Mouse (Mus musculus): ENCODE results near the gene Dmpk. TPM values are rescaled to one million over a fixed set of nuclear protein-coding genes. Genes with fewer than 3 reads are reported as not detected.

The Dmpk gene
- polyA plus RNA-seq (2016; fragmentation: Nextera tagmentation; extraction: Ambion mirVana) = 13.4 and 14.6 TPM in 2 replicates

DNA sequence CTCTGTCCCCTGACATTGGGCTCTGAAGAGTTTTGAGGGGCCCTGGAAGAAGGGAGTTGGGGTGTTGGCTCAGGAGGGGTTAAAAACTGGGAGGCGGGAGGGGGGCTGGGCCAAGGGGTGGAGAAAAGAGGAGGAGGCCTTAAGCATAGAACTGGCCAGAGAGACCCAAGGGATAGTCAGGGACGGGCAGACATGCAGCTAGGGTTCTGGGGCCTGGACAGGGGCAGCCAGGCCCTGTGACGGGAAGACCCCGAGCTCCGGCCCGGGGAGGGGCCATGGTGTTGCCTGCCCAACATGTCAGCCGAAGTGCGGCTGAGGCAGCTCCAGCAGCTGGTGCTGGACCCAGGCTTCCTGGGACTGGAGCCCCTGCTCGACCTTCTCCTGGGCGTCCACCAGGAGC, at the start of gene Dmpk:
Gene Dmpk (plus strand): TSS at position 149 of the 400 bp plus-strand sequence.
- no peak for ATAC-seq (ENCODE audit: low FRiP score)
- Histone ChIP-seq H3K9me3 (replicated peaks) (no peaks in the 10 kb centered on the region), H3K9ac (no peak within 1 kb of the TSS), H3K4me2 (replicated peaks) (no peak within 1 kb of the TSS), H3K4me3 (no peak within 1 kb of the TSS), H3K27me3 (peaks cover 5% of the 10 kb centered on the region), H3K36me3 (peaks cover 71% of the 10 kb centered on the region), H3K27ac (0 out of 2 replicates have a peak within 1 kb of the TSS, but pooled peaks have one; percentile 4), H3K4me1 (peaks cover 42% of the 10 kb centered on the region)
- WGBS = 46% methylated on average over 10 of the region's 10 CpGs

DNA sequence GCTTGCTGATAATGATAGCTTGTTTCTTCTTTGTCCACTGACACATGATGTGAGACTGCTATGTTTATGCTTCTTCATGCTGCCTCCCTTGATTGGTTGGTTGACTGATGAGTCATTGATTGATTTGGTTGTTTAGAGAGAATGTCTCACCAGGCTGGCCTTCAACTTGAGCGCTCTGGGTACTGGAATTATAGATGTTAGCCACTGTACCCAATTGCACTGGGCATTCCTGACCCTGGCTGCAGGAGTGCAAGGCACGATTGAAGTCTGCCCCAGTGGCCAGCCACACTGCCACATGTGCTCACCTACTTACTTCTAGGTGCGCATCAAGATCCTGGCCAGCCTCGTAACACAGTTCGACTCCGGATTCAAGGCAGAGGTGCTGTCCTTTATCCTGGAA, 39.0 kb upstream of the Dmpk start:
- Histone ChIP-seq H3K27ac (no peak overlapping the region), H3K36me3 (peaks cover 99% of the 10 kb centered on the region), H3K9ac (no peak overlapping the region), H3K27me3 (no peaks in the 10 kb centered on the region), H3K4me1 (no peaks in the 10 kb centered on the region), H3K4me2 (replicated peaks) (no peak overlapping the region), H3K9me3 (replicated peaks) (no peaks in the 10 kb centered on the region), H3K4me3 (no peak overlapping the region)
- WGBS = 97% methylated on average over 6 of the region's 6 CpGs
- no peak for ATAC-seq (ENCODE audit: low FRiP score)

DNA sequence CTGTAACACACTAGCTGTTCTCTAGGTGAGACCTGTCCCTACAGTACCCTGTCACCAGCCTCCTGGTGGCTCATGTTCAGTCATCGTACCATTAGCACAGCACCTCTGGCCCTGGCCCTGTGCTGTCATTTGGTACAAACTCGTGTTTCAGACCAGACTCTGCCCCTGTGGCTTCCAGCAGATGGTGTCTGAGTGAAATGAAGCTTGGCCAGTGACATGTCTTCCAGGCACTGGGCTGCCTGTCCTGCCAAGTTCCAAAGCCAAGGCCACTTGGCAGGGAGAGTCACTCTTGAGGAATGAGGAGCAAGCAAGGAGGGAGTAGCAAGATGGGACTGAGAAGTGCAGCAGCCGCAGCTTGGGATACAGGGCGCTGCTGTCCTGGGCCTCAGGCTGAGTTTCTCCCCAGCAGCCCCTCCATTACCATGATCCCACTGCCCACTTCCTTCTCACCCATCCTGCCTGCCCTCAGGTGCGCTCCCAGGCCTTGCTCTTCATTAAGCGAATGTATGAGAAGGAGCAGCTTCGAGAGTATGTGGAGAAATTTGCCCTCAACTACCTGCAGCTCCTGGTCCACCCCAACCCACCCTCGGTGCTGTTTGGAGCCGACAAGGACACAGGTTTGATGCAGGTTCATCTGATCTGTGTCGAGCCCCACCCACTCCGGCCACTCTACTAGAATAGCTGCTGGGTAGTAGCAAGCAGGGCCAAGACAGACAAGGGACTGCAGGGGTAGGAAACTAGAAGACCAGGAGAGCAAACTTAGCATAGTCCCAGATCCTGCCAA, 37.2 kb upstream of the Dmpk start:
- no peaks in the 10 kb centered on the region for H3K4me1 ChIP-seq
- H3K27ac ChIP-seq = no peak overlapping the region
- no peak overlapping the region for H3K4me3 ChIP-seq
- ATAC-seq (ENCODE audit: low FRiP score) = peak; percentile 19; the same call in 1 of the 2 replicates
- H3K36me3 ChIP-seq = peaks cover 99% of the 10 kb centered on the region
- no peak overlapping the region for H3K9ac ChIP-seq
- 93% methylated on average over 11 of the region's 11 CpGs for WGBS
- H3K9me3 ChIP-seq (replicated peaks) = no peaks in the 10 kb centered on the region
- H3K27me3 ChIP-seq = no peaks in the 10 kb centered on the region
- no peak overlapping the region for H3K4me2 ChIP-seq (replicated peaks)

DNA sequence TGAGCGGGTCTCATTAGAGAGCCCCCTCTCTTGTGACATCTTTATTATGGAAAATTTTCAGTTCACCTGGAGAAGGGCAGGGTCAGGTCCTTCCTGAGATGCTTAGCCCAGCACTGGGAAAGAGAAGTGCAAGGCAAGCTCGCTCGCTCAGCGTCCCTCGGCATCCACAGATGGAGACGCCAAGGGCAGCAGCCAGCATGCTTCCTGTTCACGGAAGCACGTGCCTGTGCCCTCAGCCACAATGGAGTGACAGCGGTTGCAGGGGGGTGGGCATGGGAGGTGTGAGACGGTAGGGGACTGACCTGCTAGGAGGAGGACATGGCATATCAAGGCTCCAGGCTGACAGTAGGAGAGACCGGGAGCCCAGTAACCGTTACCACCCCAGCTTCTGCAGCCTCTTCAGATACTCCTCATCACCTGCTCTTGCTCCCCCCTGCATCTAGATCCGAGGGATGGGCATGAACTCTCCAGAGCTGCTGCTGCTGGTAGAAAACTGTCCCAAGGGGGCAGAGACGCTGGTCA, 35.6 kb upstream of the Dmpk start:
- H3K27me3 ChIP-seq = no peaks in the 10 kb centered on the region
- no peak overlapping the region for H3K27ac ChIP-seq
- H3K4me2 ChIP-seq (replicated peaks) = no peak overlapping the region
- H3K36me3 ChIP-seq = peaks cover 98% of the 10 kb centered on the region
- H3K4me1 ChIP-seq = no peaks in the 10 kb centered on the region
- WGBS = 91% methylated on average over 14 of the region's 14 CpGs
- no peak overlapping the region for H3K4me3 ChIP-seq
- peak overlapping the region; percentile 2; the same call in 1 of the 2 replicates for H3K9ac ChIP-seq
- no peak for ATAC-seq (ENCODE audit: low FRiP score)
- H3K9me3 ChIP-seq (replicated peaks) = no peaks in the 10 kb centered on the region

DNA sequence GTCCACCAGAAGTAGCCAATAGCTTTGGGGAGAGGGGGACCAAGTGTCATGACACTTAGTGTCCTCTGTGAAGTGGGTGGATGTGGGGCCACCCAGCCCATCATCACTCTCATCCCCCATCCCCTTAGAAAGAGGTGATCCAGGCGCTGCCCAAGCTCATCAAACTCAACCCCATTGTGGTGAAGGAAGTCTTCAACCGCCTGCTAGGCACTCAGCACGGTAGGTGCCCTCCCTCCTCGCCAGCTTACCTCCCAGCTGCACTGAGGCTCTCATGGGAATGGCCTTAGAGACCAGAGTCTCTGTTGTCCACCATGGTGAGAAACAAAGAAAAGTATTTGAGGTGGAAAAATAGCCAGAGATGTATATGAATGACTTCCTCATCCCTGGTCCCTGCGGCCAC, 34.4 kb upstream of the Dmpk start:
- 0 out of 2 replicates have a peak, but pooled peaks cover 2% of the 10 kb centered on the region for H3K4me1 ChIP-seq
- H3K27ac ChIP-seq = no peak overlapping the region
- 87% methylated on average over 5 of the region's 5 CpGs for WGBS
- no peak overlapping the region for H3K4me3 ChIP-seq
- H3K9ac ChIP-seq = no peak overlapping the region
- no peak for ATAC-seq (ENCODE audit: low FRiP score)
- H3K27me3 ChIP-seq = no peaks in the 10 kb centered on the region
- peaks cover 87% of the 10 kb centered on the region for H3K36me3 ChIP-seq
- H3K4me2 ChIP-seq (replicated peaks) = no peak overlapping the region
- no peaks in the 10 kb centered on the region for H3K9me3 ChIP-seq (replicated peaks)

DNA sequence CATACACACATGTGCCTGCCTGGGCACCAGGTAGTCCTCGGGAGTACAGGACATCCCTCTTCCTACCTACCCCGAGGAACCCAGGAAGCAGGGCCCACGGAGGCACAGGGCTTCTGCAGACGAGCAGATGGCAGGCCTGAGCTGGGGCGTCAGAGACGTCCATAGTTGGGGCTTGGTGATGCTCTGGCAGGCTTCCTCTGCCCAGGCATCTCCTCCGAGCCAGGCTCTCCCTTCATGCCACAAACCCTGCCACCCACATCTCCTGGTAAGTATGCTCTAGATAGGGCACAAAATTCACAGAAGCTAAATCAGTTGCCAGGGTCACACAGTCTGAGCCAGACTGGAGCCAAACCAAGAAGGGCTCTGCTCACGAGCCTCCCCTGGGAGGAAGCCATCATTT, 33.5 kb upstream of the Dmpk start:
- no peaks in the 10 kb centered on the region for H3K9me3 ChIP-seq (replicated peaks)
- H3K4me2 ChIP-seq (replicated peaks) = no peak overlapping the region
- H3K27ac ChIP-seq = no peak overlapping the region
- 92% methylated on average over 8 of the region's 8 CpGs for WGBS
- no peak overlapping the region for H3K4me3 ChIP-seq
- H3K9ac ChIP-seq = no peak overlapping the region
- ATAC-seq (ENCODE audit: low FRiP score) = no peak
- H3K27me3 ChIP-seq = no peaks in the 10 kb centered on the region
- H3K4me1 ChIP-seq = peaks cover 7% of the 10 kb centered on the region; the same call in 1 of the 2 replicates
- peaks cover 77% of the 10 kb centered on the region for H3K36me3 ChIP-seq

DNA sequence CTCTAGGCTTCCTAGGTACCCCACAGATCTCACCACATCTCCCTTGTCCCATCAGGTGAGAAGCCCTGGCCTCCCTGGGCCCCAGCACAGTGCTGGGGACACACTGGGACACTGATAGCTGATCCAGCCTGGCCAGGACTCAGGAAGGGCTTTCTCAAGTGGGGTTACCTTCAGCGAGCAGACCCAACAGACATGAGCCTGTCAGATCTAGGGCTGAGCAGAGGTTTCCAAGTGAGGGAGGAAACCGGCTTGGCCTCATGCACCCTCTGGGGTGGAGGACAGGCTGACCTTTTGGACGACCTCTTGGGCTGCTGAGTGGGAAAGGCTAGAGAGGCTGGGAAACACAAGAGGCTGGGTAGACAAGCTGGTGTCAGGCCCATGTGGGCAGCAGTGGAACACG, 32.5 kb upstream of the Dmpk start:
- WGBS = 71% methylated on average over 4 of the region's 4 CpGs
- H3K4me2 ChIP-seq (replicated peaks) = no peak overlapping the region
- H3K4me1 ChIP-seq = peaks cover 7% of the 10 kb centered on the region; the same call in 1 of the 2 replicates
- H3K4me3 ChIP-seq = no peak overlapping the region
- H3K27me3 ChIP-seq = no peaks in the 10 kb centered on the region
- no peak overlapping the region for H3K9ac ChIP-seq
- H3K27ac ChIP-seq = no peak overlapping the region
- H3K9me3 ChIP-seq (replicated peaks) = no peaks in the 10 kb centered on the region
- peaks cover 68% of the 10 kb centered on the region for H3K36me3 ChIP-seq
- ATAC-seq (ENCODE audit: low FRiP score) = no peak

DNA sequence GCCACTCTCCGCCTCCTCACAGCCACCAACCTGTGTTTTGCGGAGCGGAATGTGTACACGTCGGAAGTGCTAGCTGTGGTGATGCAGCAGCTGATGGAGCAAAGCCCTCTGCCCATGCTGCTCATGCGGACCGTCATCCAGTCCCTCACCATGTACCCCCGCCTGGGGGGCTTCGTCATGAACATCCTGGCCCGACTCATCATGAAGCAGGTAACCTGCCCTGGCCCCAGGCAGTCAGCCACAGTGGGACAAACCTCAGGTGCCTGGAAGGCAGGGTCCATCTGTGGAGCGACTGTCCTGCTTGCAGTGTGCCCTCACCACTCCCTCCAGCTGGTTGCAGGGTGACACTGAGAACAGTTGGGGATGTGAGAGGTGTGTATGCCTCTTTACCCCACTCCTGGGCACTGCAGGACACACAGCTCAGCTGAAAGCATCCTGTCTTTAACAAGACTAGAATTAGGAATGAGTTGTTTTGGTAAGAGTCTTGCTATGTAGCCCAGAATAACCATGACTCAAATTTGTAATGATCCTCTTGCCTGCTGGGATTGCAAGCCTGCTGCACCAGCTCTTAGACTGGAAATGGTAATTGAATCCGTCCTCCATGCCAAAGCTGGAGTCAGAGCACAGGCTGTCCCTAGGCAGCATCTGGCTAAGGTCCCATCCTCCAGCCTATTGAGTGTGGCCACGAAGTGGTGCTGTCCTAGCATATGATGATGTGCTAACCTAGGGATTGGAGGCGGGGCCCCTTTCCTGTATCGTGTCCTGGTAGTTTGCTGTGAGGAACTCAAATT, 31.1 kb upstream of the Dmpk start:
- Histone ChIP-seq H3K9ac (no peak overlapping the region; the same call in 1 of the 2 replicates), H3K27me3 (no peaks in the 10 kb centered on the region), H3K4me3 (no peak overlapping the region), H3K9me3 (replicated peaks) (no peaks in the 10 kb centered on the region), H3K36me3 (peaks cover 54% of the 10 kb centered on the region), H3K27ac (no peak overlapping the region), H3K4me1 (peaks cover 7% of the 10 kb centered on the region; the same call in 1 of the 2 replicates), H3K4me2 (replicated peaks) (no peak overlapping the region)
- ATAC-seq (ENCODE audit: low FRiP score) = no peak
- 92% methylated on average over 15 of the region's 15 CpGs for WGBS

DNA sequence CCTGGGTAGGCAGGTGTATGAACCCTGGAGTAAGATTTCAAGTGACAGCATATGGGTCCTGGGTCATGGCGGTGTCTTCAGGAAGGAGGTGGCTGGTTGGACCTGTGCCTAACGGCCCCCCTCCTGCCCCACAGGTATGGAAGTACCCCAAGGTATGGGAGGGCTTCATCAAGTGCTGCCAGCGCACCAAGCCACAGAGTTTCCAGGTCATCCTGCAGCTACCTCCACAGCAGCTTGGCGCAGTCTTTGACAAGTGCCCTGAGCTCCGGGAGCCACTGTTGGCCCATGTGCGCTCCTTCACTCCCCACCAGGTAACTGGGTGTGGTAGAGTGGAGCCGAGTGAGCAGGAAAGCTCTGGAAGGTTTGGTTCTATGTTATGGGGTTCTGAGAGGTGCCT, 30.5 kb upstream of the Dmpk start:
- no peak overlapping the region for H3K4me2 ChIP-seq (replicated peaks)
- no peak overlapping the region; the same call in 1 of the 2 replicates for H3K9ac ChIP-seq
- H3K4me1 ChIP-seq = peaks cover 7% of the 10 kb centered on the region; the same call in 1 of the 2 replicates
- H3K27me3 ChIP-seq = no peaks in the 10 kb centered on the region
- 95% methylated on average over 7 of the region's 7 CpGs for WGBS
- H3K9me3 ChIP-seq (replicated peaks) = no peaks in the 10 kb centered on the region
- H3K27ac ChIP-seq = no peak overlapping the region
- peaks cover 48% of the 10 kb centered on the region for H3K36me3 ChIP-seq
- no peak overlapping the region for H3K4me3 ChIP-seq
- no peak for ATAC-seq (ENCODE audit: low FRiP score)

DNA sequence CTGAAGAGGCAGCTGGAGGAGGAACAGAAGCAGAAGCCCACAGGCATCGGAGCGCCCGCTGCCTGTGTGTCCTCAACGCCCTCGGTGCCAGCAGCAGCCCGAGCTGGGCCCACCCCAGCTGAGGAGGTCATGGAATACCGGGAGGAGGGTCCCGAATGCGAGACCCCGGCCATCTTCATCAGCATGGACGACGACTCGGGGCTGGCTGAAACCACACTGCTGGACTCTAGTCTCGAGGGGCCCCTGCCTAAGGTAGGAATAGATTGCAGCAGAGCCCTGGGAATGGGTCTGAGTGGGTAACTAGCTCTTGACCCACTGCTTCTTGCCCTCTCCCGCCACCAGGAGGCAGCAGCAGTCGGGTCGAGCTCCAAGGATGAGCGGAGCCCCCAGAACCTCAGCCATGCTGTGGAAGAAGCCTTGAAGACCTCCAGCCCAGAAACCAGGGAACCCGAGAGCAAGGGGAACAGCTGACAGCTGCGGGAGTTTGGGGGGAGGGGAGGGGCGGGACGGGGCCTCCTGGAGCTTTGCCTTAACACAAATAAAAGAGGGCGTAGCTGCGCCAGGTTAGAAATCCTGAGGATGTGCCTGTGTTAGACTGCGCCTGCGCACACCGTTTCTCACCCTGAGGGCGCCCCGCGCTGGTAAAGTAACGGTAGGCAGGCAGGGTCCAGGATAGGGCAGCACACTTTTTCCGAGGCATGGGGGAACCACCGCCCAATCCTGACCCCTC, 29.4 kb upstream of the Dmpk start, which contains the start of gene Rsph6a:
Gene Rsph6a (plus strand): TSS at position 644 of the 730 bp plus-strand sequence.
- Histone ChIP-seq H3K27me3 (no peaks in the 10 kb centered on the region), H3K4me3 (peak within 1 kb of the TSS; percentile 13), H3K4me1 (peaks cover 7% of the 10 kb centered on the region; the same call in 1 of the 2 replicates), H3K9me3 (replicated peaks) (no peaks in the 10 kb centered on the region), H3K9ac (0 out of 2 replicates have a peak within 1 kb of the TSS, but pooled peaks have one; percentile 44), H3K36me3 (peaks cover 37% of the 10 kb centered on the region), H3K27ac (0 out of 2 replicates have a peak within 1 kb of the TSS, but pooled peaks have one; percentile 5), H3K4me2 (replicated peaks) (peak within 1 kb of the TSS; percentile 42)
- WGBS = 28% methylated on average over 33 of the region's 33 CpGs
- peak; percentile 68 for ATAC-seq (ENCODE audit: low FRiP score)

DNA sequence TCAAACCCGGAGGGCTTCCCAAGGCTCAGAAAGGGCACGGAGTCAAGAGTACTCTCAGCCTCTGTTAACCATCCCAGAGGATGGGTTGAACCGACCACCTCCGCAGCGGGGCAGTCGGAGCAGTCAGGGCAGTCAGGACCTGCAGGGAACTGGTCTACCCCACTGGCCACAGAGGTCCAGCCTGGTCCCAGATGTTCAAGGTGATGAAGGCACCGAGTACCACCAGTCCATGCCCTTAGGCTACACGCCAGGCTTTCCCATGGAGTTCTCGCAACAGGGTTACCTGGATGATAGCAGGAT, 28.9 kb upstream of the Dmpk start:
- peaks cover 32% of the 10 kb centered on the region for H3K36me3 ChIP-seq
- 65% methylated on average over 9 of the region's 9 CpGs for WGBS
- H3K27me3 ChIP-seq = no peaks in the 10 kb centered on the region
- H3K4me3 ChIP-seq = peak overlapping the region; percentile 13; the same call in 1 of the 2 replicates
- H3K4me1 ChIP-seq = peaks cover 7% of the 10 kb centered on the region; the same call in 1 of the 2 replicates
- peak overlapping the region; percentile 42 for H3K4me2 ChIP-seq (replicated peaks)
- no peaks in the 10 kb centered on the region for H3K9me3 ChIP-seq (replicated peaks)
- 0 out of 2 replicates have a peak overlapping the region, but pooled peaks have one; percentile 44 for H3K9ac ChIP-seq
- no peak for ATAC-seq (ENCODE audit: low FRiP score)
- H3K27ac ChIP-seq = no peak overlapping the region

Data from hindbrain, embryonic 12.5 days (tissue).